13 mouse cellular contexts compared by ENCODE assay signal in the genomic region with DNA sequence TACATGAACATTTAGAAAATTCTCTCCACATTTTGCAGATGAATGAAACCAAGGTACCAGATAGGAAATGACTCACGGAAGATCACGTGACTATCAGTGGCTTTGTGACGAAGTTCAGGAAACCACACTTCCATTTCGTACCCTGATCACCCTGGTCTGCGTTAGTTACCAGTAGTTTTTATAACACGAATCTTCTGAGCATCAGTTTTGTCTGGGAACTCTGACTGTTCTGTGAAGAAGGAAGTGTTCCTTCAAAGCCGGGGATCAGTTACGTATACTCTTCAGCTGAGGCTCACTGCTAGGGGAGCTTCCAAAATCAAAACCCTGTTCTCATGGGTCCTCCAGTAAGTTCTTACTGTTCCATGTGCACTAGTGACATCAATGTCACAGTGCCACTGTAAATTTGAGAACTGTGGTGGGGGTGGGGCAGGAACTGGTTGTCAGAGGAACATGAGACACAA. TPM values are rescaled to one million over a fixed set of nuclear protein-coding genes. Genes with fewer than 3 reads are reported as not detected.
DNase-seq lines count a peak whose midpoint lies in the region; ATAC-seq and TF ChIP-seq lines count a peak whose summit lies in the region.
"Had no signal": no experiment of that assay in that cellular context is flagged by ENCODE, and none has a peak within 500 bp of the region (broad histone marks: within the 10 kb centered on the region; RNA-seq: fewer than 3 reads in every experiment).

No protein-coding gene starts in this region.

- H3K36me3 ChIP-seq in C2C12 (ENCODE audit: control insufficient read depth, insufficient read depth) (no peaks in the 10 kb centered on the region), CH12.LX (replicated peaks in 1 of 2; ENCODE audit: control insufficient read depth in 1 of 2, insufficient read depth in 1 of 2, low read length in 1 of 2) (no peaks in the 10 kb centered on the region)
- H3K36me3 ChIP-seq: heart, embryonic 12.5 days; stomach, embryonic 15.5 days had no signal

- H3K4me1 ChIP-seq in CH12.LX (ENCODE audit: control insufficient read depth in 1 of 2, insufficient read depth in 2 of 2): peaks cover 28 to 58% of the 10 kb centered on the region in 2 experiments
- H3K4me1 ChIP-seq: heart, embryonic 12.5 days; stomach, embryonic 15.5 days had no signal

- peak; percentile 19; the same call in 1 of the 2 replicates for TF ChIP-seq POLR2A in CH12.LX (IDR thresholded peaks at IDR 0.05; ENCODE audit: low read depth, low read length)

- DNase-seq in CH12.LX (ENCODE audit: extremely low read depth) (peak; percentile 93), MN1 (ENCODE audit: low spot score) (no peak)
- DNase-seq in induced T-regulatory cell, adult 2 months (ENCODE audit: low read depth): peak; percentile 98
- DNase-seq in natural killer cell, adult 2 months (ENCODE audit: low spot score in 2 of 2): peak; percentile 80 to 81
- no peak for DNase-seq in layer of hippocampus, adult 2 months (ENCODE audit: low spot score in 2 of 2)
- no peak for DNase-seq in layer of hippocampus, postnatal 10 days (ENCODE audit: low spot score in 2 of 2)

- ATAC-seq in erythroid progenitor cell, adult 5-6 weeks (replicated peaks; ENCODE audit: low FRiP score, poor library complexity, severe bottlenecking): no peak
- ATAC-seq: hindbrain, postnatal 0 days; midbrain, embryonic 16.5 days had no signal

- H3K27me3 ChIP-seq in C2C12 (ENCODE audit: control insufficient read depth, insufficient read depth, insufficient read length) (no peaks in the 10 kb centered on the region), CH12.LX (replicated peaks) (no peaks in the 10 kb centered on the region)
- H3K27me3 ChIP-seq: heart, embryonic 12.5 days; stomach, embryonic 15.5 days had no signal

- peak overlapping the region; percentile 98 for H3K27ac ChIP-seq in CH12.LX (ENCODE audit: insufficient read depth, low read depth)
- no peak overlapping the region for H3K27ac ChIP-seq in layer of hippocampus, adult 2 months
- H3K27ac ChIP-seq: hindbrain, postnatal 0 days; kidney, postnatal 0 days; stomach, embryonic 15.5 days had no signal

- in situ Hi-C loops in CH12.LX (cut with MboI; ENCODE audit: low pct_ligation_motif_present, low pct_unique_long_range_greater_than_20kb, low sequenced_read_pairs): no loop called here

- no peak overlapping the region for H3ac ChIP-seq in C2C12 (ENCODE audit: control insufficient read depth, insufficient read length, low read depth)

- H3K79me3 ChIP-seq in C2C12 (ENCODE audit: low read depth): no peaks in the 10 kb centered on the region

- H3K4me2 ChIP-seq in CH12.LX (ENCODE audit: insufficient read depth, low read depth, poor library complexity, severe bottlenecking): peak overlapping the region; percentile 85
- H3K4me2 ChIP-seq: heart, embryonic 12.5 days; stomach, embryonic 15.5 days had no signal

- TF ChIP-seq EP300 in CH12.LX (IDR thresholded peaks at IDR 0.05; ENCODE audit: low read length): peak; percentile 95

- dilution Hi-C loops in CH12.LX (cut with MboI; ENCODE audit: extremely low pct_ligation_motif_present, extremely low pct_unique_long_range_greater_than_20kb, low sequenced_read_pairs): no loop called here

- TF ChIP-seq RAD21 in CH12.LX (IDR thresholded peaks at IDR 0.05; ENCODE audit: low read depth, low read length): no peak; the same call in none of the 2 replicates

- H3K4me3 ChIP-seq in C2C12 (ENCODE audit: insufficient read depth, poor library complexity, severe bottlenecking) (no peak overlapping the region), CH12.LX (replicated peaks in 1 of 3; ENCODE audit: low read depth in 2 of 3, low read length in 2 of 3, poor library complexity in 1 of 3) (no peak overlapping the region)
- H3K4me3 ChIP-seq in layer of hippocampus, adult 2 months: no peak overlapping the region
- H3K4me3 ChIP-seq: heart, embryonic 12.5 days; stomach, embryonic 15.5 days had no signal

- no peaks in the 10 kb centered on the region for H3K79me2 ChIP-seq in C2C12 (ENCODE audit: control insufficient read depth, insufficient read depth)
- no peaks in the 10 kb centered on the region for H3K79me2 ChIP-seq in CH12.LX (replicated peaks; ENCODE audit: control insufficient read depth, extremely low read depth, insufficient read depth, poor library complexity, severe bottlenecking)

- no peaks in the 10 kb centered on the region for H3K9me3 ChIP-seq in CH12.LX (replicated peaks; ENCODE audit: low read length)
- H3K9me3 ChIP-seq: heart, embryonic 12.5 days; stomach, embryonic 15.5 days had no signal

- no peak for TF ChIP-seq CTCF in C2C12 (IDR thresholded peaks at IDR 0.05; ENCODE audit: control insufficient read depth, insufficient read depth, insufficient read length)
- TF ChIP-seq CTCF in CH12.LX (conservative IDR thresholded peaks at IDR 0.05 in 1 of 2, IDR thresholded peaks at IDR 0.05 in 1 of 2; ENCODE audit: low read depth in 2 of 2, low read length in 2 of 2): no peak
- TF ChIP-seq CTCF in layer of hippocampus, adult 2 months (conservative IDR thresholded peaks at IDR 0.05): no peak

- peak overlapping the region; percentile 60 for H3K9ac ChIP-seq in CH12.LX (ENCODE audit: insufficient read depth, low read depth)
- H3K9ac ChIP-seq: heart, embryonic 12.5 days; stomach, embryonic 15.5 days had no signal

TF ChIP-seq in C2C12, 6 proteins besides CTCF, POLR2A, EP300 and RAD21:
- TF ChIP-seq MYOG (IDR thresholded peaks at IDR 0.05; ENCODE audit: control insufficient read depth, extremely low read depth, insufficient read length) (no peak), MYOD1 (IDR thresholded peaks at IDR 0.05; ENCODE audit: control insufficient read depth, insufficient read length, low read depth) (no peak), CEBPB (IDR thresholded peaks at IDR 0.05; ENCODE audit: low read depth) (no peak), FOSL1 (IDR thresholded peaks at IDR 0.05; ENCODE audit: insufficient read depth, low read length, poor library complexity, severe bottlenecking) (no peak), MAX (IDR thresholded peaks at IDR 0.05) (no peak), USF1 (IDR thresholded peaks at IDR 0.05; ENCODE audit: low read depth) (peak; percentile 96)
TF ChIP-seq in C2C12: peak in this region for 1.

TF ChIP-seq in CH12.LX, 34 proteins besides CTCF, POLR2A, EP300 and RAD21 (continues in another document):
- TF ChIP-seq POLR2AphosphoS2 (IDR thresholded peaks at IDR 0.05; ENCODE audit: low read depth, low read length) (no peak), ETS1 (conservative IDR thresholded peaks at IDR 0.05; ENCODE audit: low read depth, low read length) (peak; percentile 93), SIN3A (IDR thresholded peaks at IDR 0.05; ENCODE audit: low read length) (peak; percentile 7; the same call in 1 of the 2 replicates), USF2 (conservative IDR thresholded peaks at IDR 0.05; ENCODE audit: low read depth, low read length) (peak; percentile 97), ZNF384 (IDR thresholded peaks at IDR 0.05; ENCODE audit: low read depth, low read length) (peak; percentile 83; the same call in 1 of the 2 replicates), TCF12 (IDR thresholded peaks at IDR 0.05; ENCODE audit: low read depth, low read length) (peak; percentile 79), ELF1 (IDR thresholded peaks at IDR 0.05; ENCODE audit: low read depth, low read length) (peak; percentile 37; the same call in 1 of the 2 replicates), MEF2A (IDR thresholded peaks at IDR 0.05; ENCODE audit: borderline replicate concordance, low read depth, low read length) (peak; percentile 60; the same call in 1 of the 2 replicates), ZC3H11A (IDR thresholded peaks at IDR 0.05; ENCODE audit: low read depth, low read length) (no peak), ZMIZ1 (IDR thresholded peaks at IDR 0.05; ENCODE audit: low read depth, low read length) (peak; percentile 51; the same call in 1 of the 2 replicates), JUN (IDR thresholded peaks at IDR 0.05; ENCODE audit: insufficient read depth, low read depth, low read length) (peak; percentile 96), HCFC1 (IDR thresholded peaks at IDR 0.05; ENCODE audit: low read depth, low read length) (0 out of 2 replicates have a peak, but pooled peaks have one; percentile 34), JUND (conservative IDR thresholded peaks at IDR 0.05; ENCODE audit: low read depth, low read length) (peak; percentile 93), MYC (IDR thresholded peaks at IDR 0.05; ENCODE audit: low read depth, low read length) (peak; percentile 44; the same call in 1 of the 2 replicates), IRF4 (IDR thresholded peaks at IDR 0.05; ENCODE audit: low read depth, low read length) (peak; percentile 90), MAX (IDR thresholded peaks at IDR 0.05; ENCODE audit: low read length) (peak; percentile 90), MAFK (IDR thresholded peaks at IDR 0.05; ENCODE audit: insufficient replicate concordance, low read length) (no peak), RCOR1 (conservative IDR thresholded peaks at IDR 0.05; ENCODE audit: low read depth, low read length) (peak; percentile 67; the same call in 1 of the 2 replicates), TBP (conservative IDR thresholded peaks at IDR 0.05; ENCODE audit: low read depth, low read length) (peak; percentile 76; the same call in 1 of the 2 replicates), SMC3 (IDR thresholded peaks at IDR 0.05; ENCODE audit: low read depth, low read length) (no peak; the same call in 1 of the 2 replicates), MAZ (IDR thresholded peaks at IDR 0.05; ENCODE audit: low read depth, low read length) (no peak), E2F4 (IDR thresholded peaks at IDR 0.05; ENCODE audit: insufficient replicate concordance, low read depth, low read length) (no peak)

RNA-seq across cellular contexts. Expression of gene Ninj2, which starts 10.2 kb away (rescaled TPM):
- polyA plus RNA-seq in C2C12 (2012; fragmentation: generic; extraction: Trizol): not detected
- 4.6 and 6.5 TPM in 2 replicates for total RNA-seq in CH12.LX (2012; rRNA removed)
- not detected in 2 replicates for total RNA-seq in CH12.LX (2014; rRNA removed)
- 0.97 and 1.1 TPM in 2 replicates for polyA plus RNA-seq in CH12.LX (2012; ENCODE audit: insufficient read length, low read depth)
- 3.6 TPM in 1 of 2 replicates, not detected in the other for total RNA-seq in erythroid progenitor cell, adult 5-6 weeks (2015; ENCODE audit: low replicate concordance)
- total RNA-seq in erythroid progenitor cell, adult 5-6 weeks (2017; ENCODE audit: low replicate concordance): not detected in 2 replicates
- total RNA-seq in layer of hippocampus, adult 2 months (2021): under 1 TPM; 0.74 to 0.91 TPM
- total RNA-seq in layer of hippocampus, postnatal 10 days (2021): under 1 TPM in 1 of 2 experiments, not detected in 1; 0.56 TPM
- total RNA-seq: hindbrain, postnatal 0 days had no signal
- polyA plus RNA-seq: heart, embryonic 12.5 days; hindbrain, postnatal 0 days; kidney, postnatal 0 days; midbrain, embryonic 16.5 days; stomach, embryonic 15.5 days had no signal

RNA-seq across cellular contexts. Expression of gene Wnk1, which starts 44.5 kb away (rescaled TPM):
- 63.8 TPM for polyA plus RNA-seq in C2C12 (2012; fragmentation: generic; extraction: Trizol)
- total RNA-seq in CH12.LX (2012; rRNA removed): 113 and 125 TPM in 2 replicates
- total RNA-seq in CH12.LX (2014; rRNA removed): 84.8 and 97.2 TPM in 2 replicates
- polyA plus RNA-seq in CH12.LX (2012; ENCODE audit: insufficient read length, low read depth): 179 and 216 TPM in 2 replicates
- 952 and 1,049 TPM in 2 replicates for total RNA-seq in erythroid progenitor cell, adult 5-6 weeks (2015; ENCODE audit: low replicate concordance)
- 745 and 1,012 TPM in 2 replicates for total RNA-seq in erythroid progenitor cell, adult 5-6 weeks (2017; ENCODE audit: low replicate concordance)
- total RNA-seq in layer of hippocampus, adult 2 months (2021): 100 to 1,000 TPM; 185 to 194 TPM
- total RNA-seq in layer of hippocampus, postnatal 10 days (2021): 100 to 1,000 TPM; 143 to 145 TPM

Comparison
In these comparisons a context has a peak if more than half of its experiments do, and no peak if none do; other contexts are left out.
1. DNase-seq: peak in CH12.LX (single experiment), induced T-regulatory cell, adult 2 months (single experiment) and natural killer cell, adult 2 months (2 of 2); none in layer of hippocampus, adult 2 months (0 of 2), layer of hippocampus, postnatal 10 days (0 of 2) and MN1 (single experiment).